Mouse (Mus musculus): ENCODE measurements around the gene Lrpprc. TPM values are rescaled to one million over a fixed set of nuclear protein-coding genes. Genes with fewer than 3 reads are reported as not detected.

The Lrpprc gene
- polyA plus RNA-seq, 1 experiment = 40.3 TPM

- no peak overlapping the region for H3K4me3 ChIP-seq (replicated peaks; ENCODE audit: insufficient read depth, low read depth, low read length)
- no peaks in the 10 kb centered on the region for H3K4me1 ChIP-seq (ENCODE audit: control insufficient read depth, insufficient read depth, low read length)
- 33% methylated on average over 6 of the region's 6 CpGs for WGBS
- H3K27ac ChIP-seq (ENCODE audit: insufficient read depth, low read length) = no peak overlapping the region; the same call in 1 of the 2 replicates
- H3K27me3 ChIP-seq (ENCODE audit: control insufficient read depth, insufficient read depth, low read length) = no peaks in the 10 kb centered on the region
- peak in 1 of 2 experiments; percentile 14 for DNase-seq
- TF ChIP-seq CTCF (IDR thresholded peaks at IDR 0.05; ENCODE audit: borderline replicate concordance, insufficient read depth, low read depth, low read length) (no peak), POLR2A (IDR thresholded peaks at IDR 0.05; ENCODE audit: borderline replicate concordance, insufficient read depth, low read length) (no peak)
Observed at GRCm38 (mm10) chr17:84747212-84747611, 43.4 kb downstream of the Lrpprc start.

GRCm38 (mm10) chr17:84745001-84745400, 45.6 kb downstream of the Lrpprc start:
- no peak for DNase-seq
- Histone ChIP-seq H3K4me1 (ENCODE audit: control insufficient read depth, insufficient read depth, low read length) (no peaks in the 10 kb centered on the region), H3K27ac (ENCODE audit: insufficient read depth, low read length) (no peak overlapping the region), H3K4me3 (replicated peaks; ENCODE audit: insufficient read depth, low read depth, low read length) (no peak overlapping the region), H3K27me3 (ENCODE audit: control insufficient read depth, insufficient read depth, low read length) (no peaks in the 10 kb centered on the region)
- TF ChIP-seq POLR2A (IDR thresholded peaks at IDR 0.05; ENCODE audit: borderline replicate concordance, insufficient read depth, low read length) (no peak), CTCF (IDR thresholded peaks at IDR 0.05; ENCODE audit: borderline replicate concordance, insufficient read depth, low read depth, low read length) (no peak)
- 78% methylated on average over 9 of the region's 9 CpGs for WGBS

- Histone ChIP-seq H3K4me3 (replicated peaks; ENCODE audit: insufficient read depth, low read depth, low read length) (no peak overlapping the region), H3K4me1 (ENCODE audit: control insufficient read depth, insufficient read depth, low read length) (no peaks in the 10 kb centered on the region), H3K27me3 (ENCODE audit: control insufficient read depth, insufficient read depth, low read length) (no peaks in the 10 kb centered on the region), H3K27ac (ENCODE audit: insufficient read depth, low read length) (no peak overlapping the region)
- TF ChIP-seq CTCF (IDR thresholded peaks at IDR 0.05; ENCODE audit: borderline replicate concordance, insufficient read depth, low read depth, low read length) (no peak), POLR2A (IDR thresholded peaks at IDR 0.05; ENCODE audit: borderline replicate concordance, insufficient read depth, low read length) (no peak)
- DNase-seq = no peak
- 81% methylated on average over 4 of the region's 4 CpGs for WGBS
Observed at GRCm38 (mm10) chr17:84744256-84744655, 46.3 kb downstream of the Lrpprc start.

GRCm38 (mm10) chr17:84738073-84738797, 52.4 kb downstream of the Lrpprc start:
- DNase-seq = peak; percentile 46 to 62
- 30% methylated on average over 9 of the region's 9 CpGs for WGBS
- Histone ChIP-seq H3K27me3 (ENCODE audit: control insufficient read depth, insufficient read depth, low read length) (no peaks in the 10 kb centered on the region), H3K4me1 (ENCODE audit: control insufficient read depth, insufficient read depth, low read length) (peaks cover 8% of the 10 kb centered on the region), H3K27ac (ENCODE audit: insufficient read depth, low read length) (no peak overlapping the region), H3K4me3 (replicated peaks; ENCODE audit: insufficient read depth, low read depth, low read length) (no peak overlapping the region)
- TF ChIP-seq CTCF (IDR thresholded peaks at IDR 0.05; ENCODE audit: borderline replicate concordance, insufficient read depth, low read depth, low read length) (no peak), POLR2A (IDR thresholded peaks at IDR 0.05; ENCODE audit: borderline replicate concordance, insufficient read depth, low read length) (no peak)

- TF ChIP-seq CTCF (IDR thresholded peaks at IDR 0.05; ENCODE audit: borderline replicate concordance, insufficient read depth, low read depth, low read length) = no peak
- TF ChIP-seq POLR2A (IDR thresholded peaks at IDR 0.05; ENCODE audit: borderline replicate concordance, insufficient read depth, low read length) = no peak
- Histone ChIP-seq H3K4me1 (ENCODE audit: control insufficient read depth, insufficient read depth, low read length) (peaks cover 8% of the 10 kb centered on the region), H3K27ac (ENCODE audit: insufficient read depth, low read length) (no peak overlapping the region), H3K4me3 (replicated peaks; ENCODE audit: insufficient read depth, low read depth, low read length) (no peak overlapping the region), H3K27me3 (ENCODE audit: control insufficient read depth, insufficient read depth, low read length) (no peaks in the 10 kb centered on the region)
- DNase-seq = no peak
- 92% methylated on average over 9 of the region's 9 CpGs for WGBS
Observed at GRCm38 (mm10) chr17:84736719-84737118, 53.9 kb downstream of the Lrpprc start.

- TF ChIP-seq CTCF (IDR thresholded peaks at IDR 0.05; ENCODE audit: borderline replicate concordance, insufficient read depth, low read depth, low read length) = no peak
- TF ChIP-seq POLR2A (IDR thresholded peaks at IDR 0.05; ENCODE audit: borderline replicate concordance, insufficient read depth, low read length) = no peak
- no peak for DNase-seq
- WGBS = 83% methylated on average over 8 of the region's 8 CpGs
- H3K27ac ChIP-seq (ENCODE audit: insufficient read depth, low read length) = no peak overlapping the region
- no peaks in the 10 kb centered on the region for H3K4me1 ChIP-seq (ENCODE audit: control insufficient read depth, insufficient read depth, low read length)
- H3K27me3 ChIP-seq (ENCODE audit: control insufficient read depth, insufficient read depth, low read length) = no peaks in the 10 kb centered on the region
- H3K4me3 ChIP-seq (replicated peaks; ENCODE audit: insufficient read depth, low read depth, low read length) = no peak overlapping the region
Observed at GRCm38 (mm10) chr17:84732612-84733011, 58.0 kb downstream of the Lrpprc start.

- no peak for DNase-seq
- no peaks in the 10 kb centered on the region for H3K4me1 ChIP-seq (ENCODE audit: control insufficient read depth, insufficient read depth, low read length)
- TF ChIP-seq POLR2A (IDR thresholded peaks at IDR 0.05; ENCODE audit: borderline replicate concordance, insufficient read depth, low read length) (no peak), CTCF (IDR thresholded peaks at IDR 0.05; ENCODE audit: borderline replicate concordance, insufficient read depth, low read depth, low read length) (no peak)
Observed at GRCm38 (mm10) chr17:84731361-84731760, 59.2 kb downstream of the Lrpprc start.

GRCm38 (mm10) chr17:84729140-84729539, 61.4 kb downstream of the Lrpprc start:
- no peak overlapping the region for H3K4me3 ChIP-seq (replicated peaks; ENCODE audit: insufficient read depth, low read depth, low read length)
- WGBS = 97% methylated on average over 5 of the region's 5 CpGs
- no peak for TF ChIP-seq CTCF (IDR thresholded peaks at IDR 0.05; ENCODE audit: borderline replicate concordance, insufficient read depth, low read depth, low read length)
- TF ChIP-seq POLR2A (IDR thresholded peaks at IDR 0.05; ENCODE audit: borderline replicate concordance, insufficient read depth, low read length) = no peak
- no peak overlapping the region for H3K27ac ChIP-seq (ENCODE audit: insufficient read depth, low read length)
- H3K27me3 ChIP-seq (ENCODE audit: control insufficient read depth, insufficient read depth, low read length) = no peaks in the 10 kb centered on the region
- no peak for DNase-seq
- no peaks in the 10 kb centered on the region for H3K4me1 ChIP-seq (ENCODE audit: control insufficient read depth, insufficient read depth, low read length)

More at GRCm38 (mm10) chr17:84731361-84731760, 59.2 kb downstream of the Lrpprc start:
- H3K4me3 ChIP-seq (replicated peaks; ENCODE audit: insufficient read depth, low read depth, low read length) = no peak overlapping the region
- WGBS = 92% methylated on average over 12 of the region's 12 CpGs
- H3K27me3 ChIP-seq (ENCODE audit: control insufficient read depth, insufficient read depth, low read length) = no peaks in the 10 kb centered on the region
- no peak overlapping the region for H3K27ac ChIP-seq (ENCODE audit: insufficient read depth, low read length)

Data from cerebellum, adult 2 months (tissue).